Mouse (Mus musculus): ENCODE results near the gene Cabs1.

- TF ChIP-seq CTCF (IDR thresholded peaks at IDR 0.05; ENCODE audit: low read depth, low read length) (no peak), POLR2A (IDR thresholded peaks at IDR 0.05; ENCODE audit: extremely low read depth, insufficient read depth, low read length) (no peak)
Observed at GRCm38 (mm10) chr5:87969201-87969600, 10.0 kb upstream of the Cabs1 start, which contains the start of the genes 2310003L06Rik and Gm28434.
